Mouse (Mus musculus): ENCODE results near the gene Pbx1.

Pbx1 gene

GRCm38 (mm10) chr1:168260391-168260790, 171.7 kb downstream of the Pbx1 start:
- in situ Hi-C loops (cut with MboI; ENCODE audit: low pct_unique_long_range_greater_than_20kb in 1 of 2, low sequenced_read_pairs in 2 of 2, unreplicated experiment in 1 of 2): no loop called here

- in situ Hi-C loops (cut with MboI; ENCODE audit: low pct_unique_long_range_greater_than_20kb in 1 of 2, low sequenced_read_pairs in 2 of 2, unreplicated experiment in 1 of 2): no loop called here
These were observed 173.2 kb downstream of the Pbx1 start for GRCm38 (mm10) chr1:168258856-168259255.

DNA sequence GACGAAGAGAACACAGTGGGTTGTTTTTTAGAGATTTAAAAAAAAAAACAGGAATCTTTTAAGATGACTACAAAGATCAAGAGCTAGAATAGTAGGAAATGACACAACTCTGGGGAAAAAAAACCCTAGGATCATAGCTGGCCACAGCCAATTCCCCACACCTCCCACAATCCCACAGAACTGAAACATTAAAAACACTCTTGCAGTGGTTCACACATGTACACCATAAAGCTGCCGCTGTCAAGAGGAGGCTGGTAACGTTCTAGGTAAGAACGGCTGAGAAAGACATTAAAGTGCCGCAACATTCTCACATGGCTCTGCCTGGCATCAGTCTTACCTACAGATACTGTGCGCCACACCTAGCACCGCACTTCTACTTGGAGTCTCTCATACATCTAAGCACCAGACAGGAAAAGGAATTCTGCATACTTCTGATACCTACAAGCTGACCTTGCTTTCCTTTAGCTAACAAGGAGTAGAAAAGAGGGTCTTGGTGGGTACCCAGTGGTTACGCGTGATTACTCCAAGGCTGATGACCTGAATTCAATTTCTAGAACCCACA, 176.6 kb downstream of the Pbx1 start:
- in situ Hi-C loops (cut with MboI; ENCODE audit: low pct_unique_long_range_greater_than_20kb in 1 of 2, low sequenced_read_pairs in 2 of 2, unreplicated experiment in 1 of 2): no loop called here

GRCm38 (mm10) chr1:168246968-168247724, 184.9 kb downstream of the Pbx1 start:
- in situ Hi-C loops (cut with MboI; ENCODE audit: low pct_unique_long_range_greater_than_20kb in 1 of 2, low sequenced_read_pairs in 2 of 2, unreplicated experiment in 1 of 2): no loop called here

DNA sequence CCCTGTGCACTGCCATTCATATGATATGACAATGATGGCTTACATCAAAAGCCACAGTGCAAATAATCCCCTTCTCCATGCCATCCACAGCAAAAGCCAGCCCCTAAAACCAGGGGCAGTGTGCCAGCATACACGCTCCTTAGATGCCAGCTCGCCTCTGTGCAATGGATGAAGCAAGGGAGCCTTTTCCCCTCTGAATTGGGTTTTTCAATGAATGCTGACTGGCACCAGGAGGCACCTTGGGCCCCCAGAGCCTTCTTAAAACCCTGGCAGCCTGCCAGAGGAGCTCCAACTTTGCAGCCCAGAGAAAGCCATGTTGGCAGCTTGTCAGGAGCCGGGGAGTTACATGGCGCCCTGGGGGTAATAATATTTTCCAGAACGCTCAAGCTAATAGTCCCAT, 186.5 kb downstream of the Pbx1 start:
- in situ Hi-C loops (cut with MboI; ENCODE audit: low pct_unique_long_range_greater_than_20kb in 1 of 2, low sequenced_read_pairs in 2 of 2, unreplicated experiment in 1 of 2): no loop called here

- in situ Hi-C loops (cut with MboI; ENCODE audit: low pct_unique_long_range_greater_than_20kb in 1 of 2, low sequenced_read_pairs in 2 of 2, unreplicated experiment in 1 of 2): no loop called here
These were observed 188.3 kb downstream of the Pbx1 start for GRCm38 (mm10) chr1:168243759-168244158.

DNA sequence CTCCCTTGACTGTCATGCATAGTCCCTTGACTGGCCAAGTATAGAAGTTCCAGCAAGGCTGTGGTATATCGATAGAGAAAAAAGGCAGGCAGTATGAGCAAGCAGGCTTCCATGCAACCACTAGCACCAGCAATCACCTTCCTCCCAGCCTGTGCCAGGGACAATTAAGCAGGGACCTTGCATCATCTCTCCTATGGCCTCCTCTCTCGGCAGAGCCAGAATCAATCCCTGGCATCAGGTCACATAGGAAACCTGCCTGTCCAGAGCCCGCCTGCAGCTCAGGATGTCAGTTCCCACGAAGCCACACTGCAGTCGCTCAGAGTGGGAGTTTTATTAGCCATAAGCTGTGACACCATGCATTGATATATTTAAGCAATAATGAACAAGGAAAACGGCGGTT, 189.0 kb downstream of the Pbx1 start:
- in situ Hi-C loops (cut with MboI; ENCODE audit: low pct_unique_long_range_greater_than_20kb in 1 of 2, low sequenced_read_pairs in 2 of 2, unreplicated experiment in 1 of 2): no loop called here

GRCm38 (mm10) chr1:168241316-168241715, 190.8 kb downstream of the Pbx1 start:
- in situ Hi-C loops (cut with MboI; ENCODE audit: low pct_unique_long_range_greater_than_20kb in 1 of 2, low sequenced_read_pairs in 2 of 2, unreplicated experiment in 1 of 2): no loop called here

DNA sequence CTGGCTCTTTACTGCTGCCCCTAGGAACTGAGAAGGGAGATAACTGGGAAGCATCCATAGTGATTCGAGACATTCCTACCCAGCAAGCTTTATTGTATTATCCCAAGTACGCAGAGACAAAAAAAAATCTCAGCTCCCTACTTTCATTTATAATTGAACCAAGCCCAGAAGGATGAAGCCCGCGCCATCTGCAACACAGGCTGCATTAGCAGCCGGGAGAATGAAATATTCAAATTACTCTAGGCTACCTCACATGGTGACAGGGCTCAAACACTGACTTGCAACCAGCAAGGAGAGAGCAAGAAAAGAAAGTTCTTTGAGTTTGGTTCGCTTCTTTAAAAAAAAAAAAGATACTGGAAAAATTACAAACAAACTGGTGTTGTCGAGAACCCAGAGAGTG, 191.2 kb downstream of the Pbx1 start:
- in situ Hi-C loops (cut with MboI; ENCODE audit: low pct_unique_long_range_greater_than_20kb in 1 of 2, low sequenced_read_pairs in 2 of 2, unreplicated experiment in 1 of 2): no loop called here

DNA sequence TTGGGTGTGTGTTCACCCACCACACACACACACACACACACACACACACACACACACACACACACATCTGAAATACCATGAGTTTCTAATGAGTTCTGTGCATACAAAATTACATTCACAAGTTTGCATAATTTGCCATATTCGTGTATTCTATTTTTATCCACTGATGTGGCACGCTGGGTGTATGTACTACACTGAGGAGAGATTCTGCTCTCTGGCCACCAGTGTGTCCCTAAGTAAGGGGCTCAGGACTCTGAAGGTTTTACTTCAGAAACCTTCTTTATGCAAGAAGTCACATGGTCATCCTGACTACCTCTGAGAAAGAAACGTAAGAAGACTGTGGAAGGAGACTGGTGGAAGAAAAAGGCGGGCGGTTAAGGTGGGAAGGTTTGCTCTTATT, 191.7 kb downstream of the Pbx1 start:
- in situ Hi-C loops (cut with MboI; ENCODE audit: low pct_unique_long_range_greater_than_20kb in 1 of 2, low sequenced_read_pairs in 2 of 2, unreplicated experiment in 1 of 2): no loop called here

DNA sequence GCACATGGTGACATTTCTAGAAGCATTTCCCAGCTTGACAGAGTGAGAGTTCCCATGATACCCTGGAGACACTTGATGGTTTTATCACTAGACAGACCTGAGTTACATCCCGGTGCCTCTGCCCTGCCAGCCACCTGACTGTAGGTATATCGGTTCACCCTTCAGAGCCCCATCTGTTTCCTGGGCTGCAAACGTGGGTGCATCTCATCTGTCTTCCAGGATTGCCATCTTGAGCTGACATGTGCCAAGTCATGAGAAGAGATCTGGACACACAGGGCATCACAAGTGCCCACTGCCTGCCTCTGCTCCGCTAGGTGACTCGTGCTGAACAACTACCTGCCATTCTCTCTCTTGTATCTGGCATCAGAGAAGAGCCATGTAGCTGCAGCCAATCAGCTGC, 196.0 kb downstream of the Pbx1 start:
- in situ Hi-C loops (cut with MboI; ENCODE audit: low pct_unique_long_range_greater_than_20kb in 1 of 2, low sequenced_read_pairs in 2 of 2, unreplicated experiment in 1 of 2): no loop called here

GRCm38 (mm10) chr1:168234355-168234754, 197.7 kb downstream of the Pbx1 start:
- in situ Hi-C loops (cut with MboI; ENCODE audit: low pct_unique_long_range_greater_than_20kb in 1 of 2, low sequenced_read_pairs in 2 of 2, unreplicated experiment in 1 of 2): no loop called here

- in situ Hi-C loops (cut with MboI; ENCODE audit: low pct_unique_long_range_greater_than_20kb in 1 of 2, low sequenced_read_pairs in 2 of 2, unreplicated experiment in 1 of 2): no loop called here
These were observed 198.9 kb downstream of the Pbx1 start for GRCm38 (mm10) chr1:168233182-168233581.

- in situ Hi-C loops (cut with MboI; ENCODE audit: low pct_unique_long_range_greater_than_20kb in 1 of 2, low sequenced_read_pairs in 2 of 2, unreplicated experiment in 1 of 2): no loop called here
These were observed 200.3 kb downstream of the Pbx1 start for GRCm38 (mm10) chr1:168231548-168232429.

- in situ Hi-C loops (cut with MboI; ENCODE audit: low pct_unique_long_range_greater_than_20kb in 1 of 2, low sequenced_read_pairs in 2 of 2, unreplicated experiment in 1 of 2): no loop called here
These were observed 201.2 kb downstream of the Pbx1 start for GRCm38 (mm10) chr1:168230858-168231257.

GRCm38 (mm10) chr1:168230134-168230533, 201.9 kb downstream of the Pbx1 start:
- in situ Hi-C loops (cut with MboI; ENCODE audit: low pct_unique_long_range_greater_than_20kb in 1 of 2, low sequenced_read_pairs in 2 of 2, unreplicated experiment in 1 of 2): no loop called here

GRCm38 (mm10) chr1:168228756-168229526, 203.1 kb downstream of the Pbx1 start:
- in situ Hi-C loops (cut with MboI; ENCODE audit: low pct_unique_long_range_greater_than_20kb in 1 of 2, low sequenced_read_pairs in 2 of 2, unreplicated experiment in 1 of 2): no loop called here

DNA sequence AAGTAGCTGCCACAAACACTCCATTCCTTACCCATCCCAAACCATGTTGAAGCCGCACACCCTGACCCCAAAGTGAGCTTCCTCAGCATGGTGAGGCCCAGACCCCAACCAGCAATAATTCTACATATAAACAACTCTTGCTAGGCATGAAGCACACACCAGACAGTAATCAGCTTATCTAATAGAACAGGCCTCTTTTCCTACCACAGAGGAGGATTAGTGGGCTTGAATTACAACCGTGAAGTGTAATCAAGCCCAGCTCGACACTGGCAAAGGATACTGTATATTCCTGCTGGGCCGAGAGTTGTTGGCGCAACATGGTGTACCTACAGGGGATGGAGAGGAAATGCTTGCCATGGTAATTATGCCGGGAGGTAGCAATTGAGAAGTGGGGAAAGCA, 205.9 kb downstream of the Pbx1 start:
- in situ Hi-C loops (cut with MboI; ENCODE audit: low pct_unique_long_range_greater_than_20kb in 1 of 2, low sequenced_read_pairs in 2 of 2, unreplicated experiment in 1 of 2): no loop called here
